Mouse (Mus musculus): ENCODE measurements at regions not wholly inside any gene's neighbourhood (a gene's known extent, or its start where the extent isn't known, plus 50 kb on each side); places are given as distances from the start of the nearest gene placed in this dataset.
"Not testable (repeated sequence)": the region's sequence is repeated elsewhere in the genome, so short reads cannot be mapped to it uniquely, and the experiment has no call there.

DNA sequence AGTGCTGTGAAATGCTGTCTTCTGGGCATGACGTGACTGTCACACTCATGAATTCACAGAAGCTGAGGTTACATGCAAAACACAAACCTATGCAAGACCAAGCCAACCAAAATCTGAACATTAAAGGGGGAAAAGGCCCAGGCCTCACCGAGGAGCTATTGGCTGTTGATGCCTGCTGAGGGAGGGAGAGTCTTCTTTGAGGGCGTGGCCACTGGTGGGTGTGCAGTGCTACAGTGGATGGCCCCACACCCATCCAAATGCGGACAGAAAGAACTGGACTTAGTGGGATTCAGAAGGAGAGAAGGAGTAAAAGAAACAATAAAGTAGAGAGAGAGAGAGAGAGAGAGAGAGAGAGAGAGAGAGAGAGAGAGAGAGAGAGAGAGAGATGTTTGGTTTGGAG, 843.6 kb upstream of the Olfr1507 start:
- H3K4me3 ChIP-seq (ENCODE audit: insufficient read depth, low read length); H3K27ac ChIP-seq (ENCODE audit: insufficient read depth, low read length); H3K4me1 ChIP-seq (ENCODE audit: control insufficient read depth, insufficient read depth, low read length): not testable (repeated sequence)

DNA sequence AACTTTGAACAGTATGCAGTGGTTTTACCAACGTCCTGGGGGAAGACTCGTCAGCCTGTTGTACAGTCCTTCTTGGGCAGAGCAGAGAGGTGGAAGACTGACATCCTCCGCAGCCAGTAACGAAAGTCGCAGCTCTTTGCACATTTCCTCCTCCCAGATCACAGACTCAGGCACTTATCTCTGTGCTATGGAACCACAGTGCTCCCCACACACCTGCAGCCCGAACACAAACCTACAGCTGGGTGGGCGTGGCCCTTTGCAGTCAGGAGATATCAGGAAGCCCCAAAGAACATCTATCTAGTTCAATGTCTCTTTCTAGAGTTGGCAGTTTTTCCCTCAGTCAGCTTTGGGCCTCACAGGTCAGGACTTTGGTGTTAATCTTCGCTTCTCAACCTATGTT, 841.9 kb upstream of the Olfr1507 start:
- H3K4me1 ChIP-seq (ENCODE audit: control insufficient read depth, insufficient read depth, low read length); H3K27ac ChIP-seq (ENCODE audit: insufficient read depth, low read length); H3K4me3 ChIP-seq (ENCODE audit: insufficient read depth, low read length): not testable (repeated sequence)

DNA sequence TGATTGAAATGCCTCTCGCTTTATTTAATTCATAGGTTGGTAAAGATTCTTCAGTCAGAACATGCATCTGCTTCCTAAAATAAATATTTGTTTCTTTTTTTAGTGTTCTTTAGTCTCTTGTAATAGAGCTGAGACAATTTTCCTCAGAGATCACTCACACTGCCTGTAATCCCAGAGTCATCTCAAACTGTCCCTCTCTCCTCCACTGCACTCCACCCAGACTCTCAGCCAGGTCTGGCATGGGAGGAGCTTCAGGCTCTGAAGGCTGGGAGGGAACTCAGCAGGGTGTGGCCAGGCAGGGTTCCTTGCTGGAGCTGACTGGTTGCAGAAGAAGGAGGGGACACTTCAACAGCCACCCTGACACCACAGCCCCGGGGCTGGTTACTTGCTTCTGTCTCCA, 841.2 kb upstream of the Olfr1507 start:
- H3K4me1 ChIP-seq (ENCODE audit: control insufficient read depth, insufficient read depth, low read length); H3K27ac ChIP-seq (ENCODE audit: insufficient read depth, low read length); H3K4me3 ChIP-seq (ENCODE audit: insufficient read depth, low read length): not testable (repeated sequence)

DNA sequence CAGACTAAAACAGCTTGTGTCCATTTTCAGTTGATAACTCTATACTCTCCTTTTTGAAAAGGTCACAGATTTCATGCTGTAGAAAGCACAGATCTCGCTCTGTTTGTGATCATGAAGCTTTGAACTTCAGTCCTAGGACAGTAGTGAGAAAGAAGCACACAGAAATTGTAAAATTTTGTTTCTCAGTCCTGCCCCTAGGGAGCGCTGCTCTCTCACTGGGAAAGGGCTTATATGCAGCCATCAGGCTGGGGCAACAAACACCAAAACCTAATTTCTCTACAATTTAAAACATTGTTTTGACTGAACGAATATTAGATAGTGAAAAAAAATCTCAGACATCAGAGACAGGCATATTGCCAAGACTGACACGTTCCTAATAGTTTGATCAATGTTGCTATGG, 838.9 kb upstream of the Olfr1507 start:
- not testable (repeated sequence) for H3K27ac ChIP-seq (ENCODE audit: insufficient read depth, low read length); H3K4me3 ChIP-seq (ENCODE audit: insufficient read depth, low read length)

DNA sequence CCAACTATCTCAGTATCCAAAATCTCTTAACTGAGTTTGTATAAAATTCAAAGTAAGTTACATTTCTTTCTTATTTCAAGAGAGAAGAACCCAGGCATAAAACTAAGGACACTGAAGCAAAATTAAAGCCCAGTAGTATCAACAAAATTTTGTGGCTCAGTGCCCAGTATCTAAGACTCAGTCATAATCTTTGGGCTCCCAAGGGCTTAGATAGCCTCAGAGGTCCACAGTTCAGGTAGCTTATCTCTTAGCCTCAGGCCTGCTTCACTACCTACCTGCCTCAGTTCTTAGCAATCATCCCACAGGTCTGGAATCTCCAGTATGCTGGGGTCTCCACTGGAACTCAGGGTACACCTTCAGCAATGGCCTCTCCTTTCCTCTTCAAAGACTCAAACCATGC, 835.6 kb upstream of the Olfr1507 start:
- not testable (repeated sequence) for H3K4me3 ChIP-seq (ENCODE audit: insufficient read depth, low read length); H3K27ac ChIP-seq (ENCODE audit: insufficient read depth, low read length); H3K4me1 ChIP-seq (ENCODE audit: control insufficient read depth, insufficient read depth, low read length)

More for the DNA sequence above, 838.9 kb upstream of the Olfr1507 start:
- not testable (repeated sequence) for H3K4me1 ChIP-seq (ENCODE audit: control insufficient read depth, insufficient read depth, low read length)

DNA sequence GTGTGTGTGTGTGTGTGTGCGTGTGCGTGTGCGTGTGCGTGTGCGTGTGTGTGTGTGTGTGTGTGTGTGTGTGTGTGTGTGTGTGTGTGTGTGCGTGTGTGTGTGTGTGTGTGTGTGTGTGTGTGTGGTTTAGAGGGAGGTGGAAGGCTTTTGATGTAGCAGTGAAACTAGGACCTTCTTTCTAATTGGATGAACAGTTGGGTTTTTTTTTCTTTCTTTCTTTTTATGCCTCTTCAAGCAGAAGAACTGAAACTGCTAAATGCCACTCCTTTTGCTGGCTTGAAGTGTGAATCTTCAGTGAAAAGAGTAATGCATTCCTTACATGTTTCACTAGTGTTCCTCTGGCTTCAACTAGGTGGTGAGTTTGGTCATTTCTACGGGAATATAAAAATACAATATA, 828.8 kb upstream of the Olfr1507 start:
- not testable (repeated sequence) for H3K4me1 ChIP-seq (ENCODE audit: control insufficient read depth, insufficient read depth, low read length); H3K27ac ChIP-seq (ENCODE audit: insufficient read depth, low read length); H3K4me3 ChIP-seq (ENCODE audit: insufficient read depth, low read length)

DNA sequence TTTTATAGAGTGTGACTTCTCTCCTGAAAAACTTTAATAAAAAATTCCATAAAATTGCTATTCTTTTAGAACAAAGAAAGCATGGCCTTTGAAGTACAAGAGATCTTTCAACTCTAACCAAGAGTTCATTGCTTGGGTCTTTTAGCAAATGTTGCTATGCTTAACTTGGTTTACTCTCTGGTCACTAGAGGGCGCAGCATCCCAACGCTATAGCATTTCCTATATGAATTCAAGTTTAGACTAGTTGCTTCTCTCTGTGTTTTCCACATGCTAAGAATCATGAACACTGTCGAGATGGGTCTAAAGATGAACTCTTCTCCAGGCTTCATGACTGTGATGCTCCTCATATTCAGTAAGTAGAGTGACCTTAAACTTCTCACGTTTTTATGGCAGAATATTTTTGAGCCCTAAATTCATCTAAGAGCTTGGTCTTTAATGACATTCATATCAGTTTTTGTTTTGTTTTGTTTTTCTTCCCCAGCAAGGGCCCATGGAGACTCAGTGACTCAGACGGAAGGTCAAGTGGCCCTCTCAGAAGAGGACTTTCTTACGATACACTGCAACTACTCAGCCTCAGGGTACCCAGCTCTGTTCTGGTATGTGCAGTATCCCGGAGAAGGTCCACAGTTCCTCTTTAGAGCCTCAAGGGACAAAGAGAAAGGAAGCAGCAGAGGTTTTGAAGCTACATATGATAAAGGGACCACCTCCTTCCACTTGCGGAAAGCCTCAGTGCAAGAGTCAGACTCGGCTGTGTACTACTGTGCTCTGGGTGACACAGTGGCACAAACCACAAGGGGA, 823.2 kb upstream of the Olfr1507 start:
- not testable (repeated sequence) for H3K27ac ChIP-seq (ENCODE audit: insufficient read depth, low read length); H3K4me1 ChIP-seq (ENCODE audit: control insufficient read depth, insufficient read depth, low read length); H3K4me3 ChIP-seq (ENCODE audit: insufficient read depth, low read length)

DNA sequence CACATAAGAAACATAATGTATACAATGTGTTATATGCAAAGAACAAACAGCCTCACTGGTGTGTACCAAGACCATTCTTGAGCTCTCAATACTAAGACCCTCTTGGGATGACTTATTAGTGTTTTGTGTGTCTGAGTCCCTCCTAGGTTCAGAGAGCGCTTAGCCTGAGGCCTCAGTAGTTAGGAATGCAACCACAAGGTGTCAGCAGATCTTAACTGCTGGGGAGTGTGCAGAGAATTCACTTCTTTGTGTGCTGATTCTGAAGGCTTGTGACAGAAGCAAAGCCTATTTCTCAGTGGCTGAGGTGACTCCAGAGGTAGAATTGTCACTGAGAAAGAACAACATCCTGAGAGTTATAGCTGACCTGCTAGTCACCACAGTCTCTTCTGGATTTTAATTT, 816.9 kb upstream of the Olfr1507 start:
- H3K27ac ChIP-seq (ENCODE audit: insufficient read depth, low read length); H3K4me3 ChIP-seq (ENCODE audit: insufficient read depth, low read length): not testable (repeated sequence)

DNA sequence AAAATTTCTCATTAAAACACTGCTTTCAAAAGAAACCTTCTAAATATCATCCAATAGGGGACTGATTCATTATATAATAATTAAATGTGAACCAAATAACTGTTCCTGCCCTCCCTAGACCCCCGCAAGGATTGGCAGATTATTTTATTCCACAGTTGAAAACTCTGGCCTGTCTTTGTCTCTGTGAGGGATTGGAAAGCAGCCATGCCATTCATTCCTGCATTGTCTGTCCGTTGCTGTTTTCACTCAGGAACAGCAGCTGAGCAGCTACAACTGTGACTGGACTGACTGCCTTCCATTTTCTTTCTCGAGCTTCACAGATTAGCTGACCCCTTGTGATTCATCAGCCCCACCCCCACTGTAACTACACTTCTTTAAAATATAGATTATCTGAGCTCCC, 807.6 kb upstream of the Olfr1507 start:
- not testable (repeated sequence) for H3K4me1 ChIP-seq (ENCODE audit: control insufficient read depth, insufficient read depth, low read length); H3K27ac ChIP-seq (ENCODE audit: insufficient read depth, low read length); H3K4me3 ChIP-seq (ENCODE audit: insufficient read depth, low read length)

More for the DNA sequence above, 816.9 kb upstream of the Olfr1507 start:
- H3K4me1 ChIP-seq (ENCODE audit: control insufficient read depth, insufficient read depth, low read length), result not testable (repeated sequence)

DNA sequence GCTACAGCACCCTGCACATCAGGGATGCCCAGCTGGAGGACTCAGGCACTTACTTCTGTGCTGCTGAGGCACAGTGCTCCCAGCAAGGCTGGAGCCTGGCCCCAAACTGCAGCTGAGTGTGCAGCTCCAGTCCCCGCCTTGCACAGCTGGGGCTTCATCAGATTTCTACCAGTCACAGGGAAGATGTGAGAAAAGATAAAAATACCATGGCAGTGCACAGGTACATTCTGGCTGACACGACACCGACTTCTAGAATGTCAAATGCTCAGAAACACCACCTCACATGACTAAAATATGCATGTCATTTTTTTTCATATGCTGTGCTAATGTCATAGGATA, 806.9 kb upstream of the Olfr1507 start:
- H3K4me1 ChIP-seq (ENCODE audit: control insufficient read depth, insufficient read depth, low read length); H3K27ac ChIP-seq (ENCODE audit: insufficient read depth, low read length); H3K4me3 ChIP-seq (ENCODE audit: insufficient read depth, low read length): not testable (repeated sequence)

DNA sequence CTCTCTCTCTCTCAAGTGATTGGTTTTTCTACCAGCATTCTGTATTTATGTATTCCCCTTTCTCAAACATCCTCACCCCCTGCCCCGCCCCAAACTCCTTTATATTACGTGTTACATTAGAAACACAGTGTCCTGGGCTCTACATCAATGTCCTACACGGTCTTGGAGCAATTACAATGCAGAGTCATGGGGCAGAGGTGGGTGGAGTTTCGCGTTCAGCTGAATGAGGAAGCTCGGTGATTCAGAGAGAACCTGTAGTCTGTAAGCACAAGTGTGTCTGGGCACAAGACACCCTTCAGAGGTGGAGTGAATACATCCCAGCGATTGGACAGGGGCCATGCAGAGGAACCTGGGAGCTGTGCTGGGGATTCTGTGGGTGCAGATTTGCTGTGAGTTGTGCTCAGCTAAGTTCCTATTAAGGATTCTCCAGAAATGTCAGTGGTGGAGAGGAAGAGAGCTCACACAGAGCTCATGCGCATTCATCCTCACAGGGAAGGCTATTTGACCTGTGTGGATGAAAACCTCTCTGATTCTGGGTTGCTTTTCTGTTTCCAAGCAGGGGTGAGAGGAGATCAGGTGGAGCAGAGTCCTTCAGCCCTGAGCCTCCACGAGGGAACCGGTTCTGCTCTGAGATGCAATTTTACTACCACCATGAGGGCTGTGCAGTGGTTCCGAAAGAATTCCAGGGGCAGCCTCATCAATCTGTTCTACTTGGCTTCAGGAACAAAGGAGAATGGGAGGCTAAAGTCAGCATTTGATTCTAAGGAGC, 806.4 kb upstream of the Olfr1507 start:
- not testable (repeated sequence) for H3K27ac ChIP-seq (ENCODE audit: insufficient read depth, low read length); H3K4me1 ChIP-seq (ENCODE audit: control insufficient read depth, insufficient read depth, low read length); H3K4me3 ChIP-seq (ENCODE audit: insufficient read depth, low read length)

DNA sequence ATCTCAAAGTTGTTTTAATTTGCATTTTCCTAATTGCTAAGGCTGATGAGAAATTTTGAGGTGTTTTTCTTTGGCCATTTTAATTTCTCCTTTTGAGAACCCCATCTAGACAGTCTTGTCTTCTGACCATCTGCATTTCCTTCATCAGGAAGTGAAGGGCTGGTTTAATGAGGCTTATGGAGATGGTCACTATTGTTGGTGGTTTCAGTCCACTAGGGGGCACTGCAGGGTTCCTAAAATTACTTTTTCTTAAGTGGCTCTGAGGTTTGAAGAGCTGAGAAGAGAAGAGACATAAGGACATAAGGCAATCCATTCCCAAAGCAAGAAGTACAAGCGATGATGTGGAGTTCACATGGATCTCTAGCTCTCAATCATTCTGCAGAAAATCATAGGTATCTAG, 805.6 kb upstream of the Olfr1507 start:
- not testable (repeated sequence) for H3K4me1 ChIP-seq (ENCODE audit: control insufficient read depth, insufficient read depth, low read length); H3K4me3 ChIP-seq (ENCODE audit: insufficient read depth, low read length); H3K27ac ChIP-seq (ENCODE audit: insufficient read depth, low read length)

DNA sequence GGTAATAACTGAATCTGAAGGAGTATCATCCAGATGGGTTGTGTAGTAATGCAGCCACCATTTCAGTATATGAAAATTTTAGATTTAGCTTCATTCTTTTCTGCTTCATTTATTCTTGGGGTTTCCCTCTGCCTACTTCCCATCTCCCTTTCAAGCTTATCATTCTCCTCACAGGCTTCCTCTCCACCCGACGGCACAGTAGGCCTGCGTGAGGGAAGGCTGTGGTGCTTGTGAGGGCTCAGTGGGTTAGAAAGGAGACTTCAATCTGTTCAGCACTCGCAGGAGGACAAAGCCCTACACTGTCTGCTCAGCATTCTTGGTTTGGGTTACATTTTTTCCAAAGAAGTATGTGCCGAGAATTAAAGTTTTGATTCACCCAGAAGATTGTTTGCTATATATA, 804.2 kb upstream of the Olfr1507 start:
- not testable (repeated sequence) for H3K4me3 ChIP-seq (ENCODE audit: insufficient read depth, low read length); H3K4me1 ChIP-seq (ENCODE audit: control insufficient read depth, insufficient read depth, low read length); H3K27ac ChIP-seq (ENCODE audit: insufficient read depth, low read length)

DNA sequence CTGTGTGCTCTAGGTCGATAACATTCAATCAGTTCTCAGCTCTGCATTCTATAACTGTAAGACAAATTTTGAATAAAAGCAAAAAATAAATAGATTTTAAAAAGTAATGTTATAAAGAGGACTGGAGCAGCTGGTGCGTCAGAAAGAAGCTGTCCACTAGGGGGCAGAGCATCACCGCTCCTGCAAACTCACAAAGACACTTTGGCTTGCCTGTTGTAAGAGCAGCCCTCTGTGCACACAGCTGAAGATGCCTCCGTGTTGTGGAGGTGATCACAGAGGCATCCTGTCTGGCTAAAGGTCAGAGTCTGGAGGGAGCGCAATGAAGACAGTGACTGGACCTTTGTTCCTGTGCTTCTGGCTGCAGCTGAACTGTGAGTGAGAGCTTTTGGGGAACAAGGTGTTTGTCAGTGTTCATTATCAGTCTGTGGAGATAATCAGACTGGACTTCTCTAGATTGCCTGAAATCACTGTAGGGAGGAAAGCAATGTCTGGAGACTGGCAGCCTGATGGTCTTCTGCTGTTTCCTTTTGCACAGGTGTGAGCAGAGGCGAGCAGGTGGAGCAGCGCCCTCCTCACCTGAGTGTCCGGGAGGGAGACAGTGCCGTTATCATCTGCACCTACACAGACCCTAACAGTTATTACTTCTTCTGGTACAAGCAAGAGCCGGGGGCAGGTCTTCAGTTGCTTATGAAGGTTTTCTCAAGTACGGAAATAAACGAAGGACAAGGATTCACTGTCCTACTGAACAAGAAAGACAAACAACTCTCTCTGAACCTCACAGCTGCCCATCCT, 788.0 kb upstream of the Olfr1507 start:
- not testable (repeated sequence) for H3K27ac ChIP-seq (ENCODE audit: insufficient read depth, low read length); H3K4me1 ChIP-seq (ENCODE audit: control insufficient read depth, insufficient read depth, low read length); H3K4me3 ChIP-seq (ENCODE audit: insufficient read depth, low read length)

DNA sequence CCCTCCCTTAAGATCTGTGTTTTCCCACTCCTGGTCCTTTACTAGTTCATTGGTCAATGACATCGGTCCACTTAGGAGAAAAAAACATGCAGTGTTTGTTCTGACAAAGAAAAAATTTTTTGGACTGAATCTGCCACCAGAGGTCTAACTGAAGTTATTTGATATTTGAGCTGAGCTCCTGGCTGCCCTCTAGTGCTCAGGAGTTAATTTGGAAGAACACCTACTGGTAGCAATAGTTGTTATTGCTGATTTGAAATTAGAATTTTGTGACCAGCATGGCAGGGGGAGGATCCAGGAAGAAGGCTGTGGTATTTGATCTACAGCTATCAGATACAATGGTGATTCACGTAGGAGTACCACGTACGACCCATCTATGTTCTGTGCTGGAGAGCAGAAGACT, 777.7 kb upstream of the Olfr1507 start:
- H3K4me3 ChIP-seq (ENCODE audit: insufficient read depth, low read length); H3K27ac ChIP-seq (ENCODE audit: insufficient read depth, low read length); H3K4me1 ChIP-seq (ENCODE audit: control insufficient read depth, insufficient read depth, low read length): not testable (repeated sequence)

DNA sequence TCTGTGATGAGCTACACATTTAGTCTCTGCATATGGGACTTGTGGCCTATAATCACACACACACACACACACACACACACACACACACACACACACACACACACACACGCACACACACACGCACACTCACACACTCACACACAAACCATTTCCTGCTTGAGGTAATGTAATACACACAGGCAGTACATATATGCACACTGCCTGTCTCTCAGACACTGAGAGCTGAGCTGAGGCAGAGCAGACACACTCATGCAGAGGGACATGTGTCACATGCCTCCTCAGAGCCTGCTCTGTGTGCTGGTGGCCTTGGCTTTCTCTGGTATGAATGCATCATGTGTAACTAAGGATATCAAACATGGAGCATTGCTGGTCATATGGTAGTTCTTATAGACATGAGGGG, 772.1 kb upstream of the Olfr1507 start:
- H3K27ac ChIP-seq (ENCODE audit: insufficient read depth, low read length); H3K4me3 ChIP-seq (ENCODE audit: insufficient read depth, low read length); H3K4me1 ChIP-seq (ENCODE audit: control insufficient read depth, insufficient read depth, low read length): not testable (repeated sequence)
